Mouse (Mus musculus) forebrain, embryonic 13.5 days (tissue): Measurements from ENCODE around the gene Gm20388. TPM values are rescaled to one million over a fixed set of nuclear protein-coding genes. Genes with fewer than 3 reads are reported as not detected.

Experiments used
- ATAC-seq: fragments of 200-750 bp; cut with Nextera tagmentation; 2 replicates; pipeline ENCODE4 v1.8.0; 2017
- H3K27ac ChIP-seq: fragments of 300-500 bp; sonication (generic); 2 replicates; pipeline ENCODE4 v1.5.1; 2015; ENCODE audit warnings: inconsistent platforms, mild to moderate bottlenecking, moderate library complexity
- H3K27me3 ChIP-seq: fragments of 300-500 bp; sonication (generic); 2 replicates; pipeline ENCODE4 v1.6.1; 2015; ENCODE audit warnings: mild to moderate bottlenecking, inconsistent platforms
- H3K36me3 ChIP-seq: fragments of 300-500 bp; sonication (generic); 2 replicates; pipeline ENCODE4 v1.6.1; 2015; ENCODE audit warnings: mild to moderate bottlenecking, inconsistent platforms; ENCODE audit not compliant: poor library complexity, severe bottlenecking
- H3K4me1 ChIP-seq: fragments of 300-500 bp; sonication (generic); 2 replicates; pipeline ENCODE4 v1.6.1; 2015; ENCODE audit warnings: inconsistent platforms
- H3K4me2 ChIP-seq: fragments of 300-500 bp; sonication (generic); 2 replicates; pipeline ENCODE4 v1.6.1; 2015; ENCODE audit warnings: inconsistent platforms, mild to moderate bottlenecking, moderate library complexity
- H3K4me3 ChIP-seq: fragments of 300-500 bp; sonication (generic); 2 replicates; pipeline ENCODE4 v1.5.1; 2015; ENCODE audit warnings: mild to moderate bottlenecking, inconsistent platforms
- H3K9ac ChIP-seq: fragments of 300-500 bp; sonication (generic); 2 replicates; pipeline ENCODE4 v1.6.1; 2015; ENCODE audit warnings: mild to moderate bottlenecking, inconsistent platforms
- H3K9me3 ChIP-seq: fragments of 300-500 bp; sonication (generic); replicated peaks from 2 replicates; pipeline ENCODE4 v1.6.1; 2016; ENCODE audit warnings: inconsistent platforms
- WGBS: fragments of 180-500 bp; shearing (Covaris S2); methylation state at CpG from one replicate; pipeline ENCODE4 v1.1.7; 2015; 5-methylcytosine and 5-hydroxymethylcytosine counted together
- polyA plus RNA-seq: library from polyadenylated mRNA; unstranded; fragments of >200 nt; fragmentation: Nextera tagmentation; extraction: Ambion mirVana; gene quantifications from 2 replicates; pipeline ENCODE4 v1.2.1, GENCODE M21; 2015

The Gm20388 gene
- polyA plus RNA-seq, 1 experiment from 2014 or later, result 5.6 TPM

DNA sequence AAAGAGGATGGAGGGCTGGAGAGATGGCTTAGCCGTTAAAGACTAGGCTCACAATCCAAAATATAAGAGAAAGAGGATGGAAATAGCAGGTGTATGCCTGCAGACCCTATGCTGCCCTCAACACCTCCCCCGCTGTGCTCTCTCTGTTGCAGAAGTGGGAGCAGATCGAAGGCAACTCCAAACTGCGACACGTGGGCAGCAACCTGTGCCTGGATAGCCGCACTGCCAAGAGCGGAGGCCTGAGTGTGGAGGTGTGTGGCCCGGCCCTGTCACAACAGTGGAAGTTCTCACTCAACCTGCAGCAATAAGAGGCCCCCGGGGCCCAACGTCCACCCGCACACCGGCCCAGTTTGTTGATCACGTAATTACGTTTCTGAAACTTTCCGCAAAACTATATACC is 4432.5 kb downstream of the Gm20388 start:
- H3K4me2 ChIP-seq, result no peak overlapping the region
- H3K27me3 ChIP-seq, result no peaks in the 10 kb centered on the region
- H3K36me3 ChIP-seq, result peaks cover 70% of the 10 kb centered on the region
- 92% methylated on average over 15 of the region's 15 CpGs for WGBS
- H3K9ac ChIP-seq, result no peak overlapping the region
- H3K4me1 ChIP-seq, result no peaks in the 10 kb centered on the region
- ATAC-seq, result no peak
- no peaks in the 10 kb centered on the region for H3K9me3 ChIP-seq
- no peak overlapping the region for H3K27ac ChIP-seq
- H3K4me3 ChIP-seq, result no peak overlapping the region

DNA sequence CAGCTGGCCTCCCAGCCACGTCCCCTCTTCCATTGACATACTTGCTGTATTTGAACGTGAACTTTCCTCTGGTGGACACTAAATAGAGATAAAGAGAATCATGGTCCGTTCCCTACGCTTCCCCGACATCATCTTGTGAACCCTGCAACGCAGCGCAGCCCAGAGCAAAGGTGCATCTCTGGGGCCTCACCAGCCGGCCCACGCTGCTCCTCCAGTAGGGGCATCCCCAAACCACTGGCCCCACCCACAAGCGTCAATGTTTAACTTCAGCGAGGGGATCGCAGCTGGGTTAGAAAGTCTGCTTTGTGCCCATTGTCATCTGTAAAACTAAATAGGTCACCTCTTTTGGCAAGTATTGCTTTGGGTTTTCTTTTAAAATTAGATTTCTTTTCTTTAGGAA is 4433.4 kb downstream of the Gm20388 start:
- H3K4me2 ChIP-seq, result no peak overlapping the region
- WGBS, result 92% methylated on average over 12 of the region's 12 CpGs
- no peaks in the 10 kb centered on the region for H3K27me3 ChIP-seq
- peaks cover 62% of the 10 kb centered on the region for H3K36me3 ChIP-seq
- H3K9ac ChIP-seq, result no peak overlapping the region
- no peak overlapping the region for H3K4me3 ChIP-seq
- no peaks in the 10 kb centered on the region for H3K9me3 ChIP-seq
- no peak for ATAC-seq
- H3K27ac ChIP-seq, result no peak overlapping the region
- no peaks in the 10 kb centered on the region for H3K4me1 ChIP-seq

DNA sequence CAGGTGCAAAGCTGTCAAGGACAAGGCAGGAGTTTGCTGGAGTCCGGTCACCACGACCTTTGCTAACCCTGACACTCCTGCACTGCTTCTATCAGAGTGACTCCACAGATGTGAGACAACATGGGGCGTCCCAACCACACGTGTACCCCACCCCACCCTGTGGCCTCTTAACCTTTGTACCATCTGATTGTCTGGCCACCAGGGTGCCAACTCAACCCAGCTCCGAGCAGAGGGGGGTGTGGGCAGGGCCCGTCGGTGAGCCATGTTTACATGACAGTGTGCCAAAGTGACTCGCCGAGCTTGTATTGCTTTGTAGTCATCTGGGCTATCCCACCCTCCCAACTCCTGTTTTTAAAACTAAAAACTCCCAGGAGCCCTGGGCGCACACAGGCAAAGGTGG is 4434.5 kb downstream of the Gm20388 start:
- no peak overlapping the region for H3K4me2 ChIP-seq
- peaks cover 52% of the 10 kb centered on the region for H3K36me3 ChIP-seq
- no peak for ATAC-seq
- no peaks in the 10 kb centered on the region for H3K4me1 ChIP-seq
- H3K9me3 ChIP-seq, result no peaks in the 10 kb centered on the region
- no peak overlapping the region for H3K9ac ChIP-seq
- no peak overlapping the region for H3K4me3 ChIP-seq
- WGBS, result 89% methylated on average over 10 of the region's 10 CpGs
- H3K27ac ChIP-seq, result no peak overlapping the region
- no peaks in the 10 kb centered on the region for H3K27me3 ChIP-seq

DNA sequence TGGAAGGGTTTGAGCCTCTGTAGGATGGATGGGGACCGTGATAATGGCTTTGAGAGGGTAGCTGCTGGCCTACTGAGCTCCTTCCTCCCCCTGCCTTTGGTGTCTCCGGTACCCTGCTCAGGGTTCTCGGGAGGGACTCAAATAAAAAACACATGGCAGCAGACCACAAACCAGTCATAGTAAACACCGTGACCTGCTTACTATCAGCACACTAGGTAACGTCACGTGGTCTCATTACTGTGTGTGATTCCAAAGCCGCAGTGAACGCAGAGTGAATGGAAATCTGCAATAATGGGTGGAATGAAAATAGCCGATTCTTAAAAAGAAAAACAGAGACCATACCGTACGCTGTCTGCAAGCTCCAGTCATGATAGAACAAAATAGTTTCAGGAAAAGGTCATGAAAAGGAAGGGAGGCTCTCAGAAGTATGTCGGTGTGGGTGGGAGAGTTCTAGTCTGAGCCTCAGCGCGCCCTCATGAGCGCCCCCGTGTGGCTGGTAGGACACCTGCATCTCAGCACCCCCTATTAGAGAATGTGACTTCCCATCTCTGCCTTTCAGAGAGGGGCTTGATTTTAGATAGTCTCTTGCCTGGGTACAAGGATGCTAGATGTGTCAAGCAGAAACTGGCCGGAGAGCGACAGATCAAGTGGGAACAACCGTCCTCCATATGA is 4436.3 kb downstream of the Gm20388 start:
- 49% methylated on average over 19 of the region's 19 CpGs for WGBS
- no peaks in the 10 kb centered on the region for H3K9me3 ChIP-seq
- no peak overlapping the region for H3K27ac ChIP-seq
- H3K4me2 ChIP-seq, result no peak overlapping the region
- ATAC-seq, result peak; percentile 55; the same call in 1 of the 2 replicates
- no peaks in the 10 kb centered on the region for H3K27me3 ChIP-seq
- no peak overlapping the region for H3K4me3 ChIP-seq
- no peak overlapping the region for H3K9ac ChIP-seq
- H3K4me1 ChIP-seq, result no peaks in the 10 kb centered on the region
- peaks cover 40% of the 10 kb centered on the region for H3K36me3 ChIP-seq

DNA sequence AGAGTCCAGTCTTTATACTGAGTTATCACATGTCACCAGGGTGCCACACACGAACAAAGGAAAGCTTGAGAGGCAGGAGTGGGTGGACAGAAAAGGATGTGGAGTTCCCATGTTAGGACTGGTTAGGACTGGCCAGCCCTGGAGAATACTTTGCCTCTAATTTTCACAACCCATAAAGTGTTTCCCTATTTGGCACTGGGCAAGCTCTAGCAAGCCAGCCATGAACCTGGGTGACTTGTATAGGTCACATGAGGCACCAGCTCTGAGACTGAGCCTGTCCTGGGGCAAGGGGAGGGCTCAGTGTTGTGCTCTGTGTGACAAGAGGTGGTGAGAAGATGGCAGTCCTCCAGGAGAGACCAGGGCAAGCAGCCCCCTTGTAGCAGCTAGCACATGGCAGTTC is 4437.4 kb downstream of the Gm20388 start:
- H3K27me3 ChIP-seq, result no peaks in the 10 kb centered on the region
- H3K9ac ChIP-seq, result no peak overlapping the region
- H3K4me3 ChIP-seq, result no peak overlapping the region
- no peaks in the 10 kb centered on the region for H3K9me3 ChIP-seq
- ATAC-seq, result no peak
- H3K4me2 ChIP-seq, result no peak overlapping the region
- no peaks in the 10 kb centered on the region for H3K4me1 ChIP-seq
- 52% methylated on average over 1 of the region's 1 CpGs for WGBS
- H3K27ac ChIP-seq, result no peak overlapping the region
- peaks cover 29% of the 10 kb centered on the region for H3K36me3 ChIP-seq

DNA sequence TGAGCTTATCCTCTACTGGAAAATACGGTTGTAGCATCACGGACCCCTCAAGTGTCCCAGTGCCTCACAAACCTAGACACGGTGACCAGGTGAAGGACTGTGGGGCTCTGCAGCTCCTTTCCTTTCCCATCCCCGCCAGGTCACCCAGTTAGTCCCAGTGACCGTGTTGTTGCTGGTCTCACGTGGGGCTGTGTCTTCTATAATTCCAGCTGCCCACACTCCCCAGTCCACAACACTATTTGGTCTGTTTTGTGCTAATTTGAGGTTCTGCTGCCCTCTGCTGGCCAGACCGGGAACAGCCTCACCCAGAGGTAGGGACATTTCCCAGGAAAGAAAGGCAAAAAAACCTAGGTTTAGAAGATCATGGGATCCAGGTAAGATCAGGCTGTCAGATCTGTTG is 4439.0 kb downstream of the Gm20388 start:
- H3K27me3 ChIP-seq, result no peaks in the 10 kb centered on the region
- no peaks in the 10 kb centered on the region for H3K4me1 ChIP-seq
- H3K27ac ChIP-seq, result no peak overlapping the region
- H3K9me3 ChIP-seq, result no peaks in the 10 kb centered on the region
- no peak overlapping the region for H3K4me2 ChIP-seq
- peak; percentile 54 for ATAC-seq
- H3K36me3 ChIP-seq, result peaks cover 13% of the 10 kb centered on the region
- H3K4me3 ChIP-seq, result no peak overlapping the region
- WGBS, result 36% methylated on average over 7 of the region's 7 CpGs
- H3K9ac ChIP-seq, result no peak overlapping the region

DNA sequence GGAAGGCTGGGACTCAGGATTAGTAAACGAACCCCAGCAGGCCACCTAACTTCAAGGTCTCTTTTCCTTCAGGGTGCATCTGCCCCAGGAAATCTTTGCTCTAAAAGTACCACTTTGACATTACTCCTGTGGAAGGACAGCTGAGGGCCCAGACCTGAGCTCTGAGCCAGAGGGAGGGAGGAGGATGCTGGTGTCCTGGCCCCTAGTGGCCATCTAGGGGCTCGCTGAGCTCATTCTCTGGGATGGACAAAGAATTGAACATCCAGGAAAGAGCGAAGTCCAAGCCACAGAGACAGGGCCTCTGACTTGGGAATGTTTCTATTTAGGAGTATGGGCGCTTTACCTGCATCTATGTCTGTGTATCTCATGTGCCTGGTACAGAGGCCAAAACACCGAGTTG is 4441.0 kb downstream of the Gm20388 start:
- Histone ChIP-seq H3K36me3 (no peaks in the 10 kb centered on the region), H3K27ac (no peak overlapping the region), H3K4me1 (no peaks in the 10 kb centered on the region), H3K4me3 (no peak overlapping the region), H3K27me3 (no peaks in the 10 kb centered on the region), H3K9ac (no peak overlapping the region), H3K4me2 (no peak overlapping the region), H3K9me3 (no peaks in the 10 kb centered on the region)
- ATAC-seq, result no peak
- WGBS, result 62% methylated on average over 5 of the region's 5 CpGs

DNA sequence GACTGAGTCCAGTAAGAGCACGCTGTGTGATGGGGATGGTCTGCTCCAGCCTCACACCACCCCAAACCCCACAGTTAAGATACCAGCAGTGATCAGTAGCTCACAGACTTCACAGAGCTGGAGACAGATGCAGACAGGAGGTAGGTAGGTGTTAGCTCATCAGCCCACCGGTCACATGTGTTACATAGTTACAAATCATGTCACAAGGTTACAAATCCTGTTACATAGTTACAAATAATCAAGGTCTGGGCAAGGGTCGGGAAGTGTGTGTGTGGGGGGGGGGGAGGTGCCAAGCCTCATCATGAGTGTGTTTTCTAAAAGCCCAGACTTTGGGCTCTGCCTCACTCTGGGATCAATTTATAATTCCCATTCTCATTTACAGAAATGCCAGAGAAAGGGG is 4450.3 kb downstream of the Gm20388 start:
- Histone ChIP-seq H3K9ac (no peak overlapping the region), H3K4me2 (no peak overlapping the region), H3K27ac (no peak overlapping the region), H3K4me3 (no peak overlapping the region), H3K27me3 (no peaks in the 10 kb centered on the region), H3K9me3 (no peaks in the 10 kb centered on the region), H3K4me1 (no peaks in the 10 kb centered on the region), H3K36me3 (no peaks in the 10 kb centered on the region)
- no peak for ATAC-seq
- 79% methylated on average over 3 of the region's 3 CpGs for WGBS

DNA sequence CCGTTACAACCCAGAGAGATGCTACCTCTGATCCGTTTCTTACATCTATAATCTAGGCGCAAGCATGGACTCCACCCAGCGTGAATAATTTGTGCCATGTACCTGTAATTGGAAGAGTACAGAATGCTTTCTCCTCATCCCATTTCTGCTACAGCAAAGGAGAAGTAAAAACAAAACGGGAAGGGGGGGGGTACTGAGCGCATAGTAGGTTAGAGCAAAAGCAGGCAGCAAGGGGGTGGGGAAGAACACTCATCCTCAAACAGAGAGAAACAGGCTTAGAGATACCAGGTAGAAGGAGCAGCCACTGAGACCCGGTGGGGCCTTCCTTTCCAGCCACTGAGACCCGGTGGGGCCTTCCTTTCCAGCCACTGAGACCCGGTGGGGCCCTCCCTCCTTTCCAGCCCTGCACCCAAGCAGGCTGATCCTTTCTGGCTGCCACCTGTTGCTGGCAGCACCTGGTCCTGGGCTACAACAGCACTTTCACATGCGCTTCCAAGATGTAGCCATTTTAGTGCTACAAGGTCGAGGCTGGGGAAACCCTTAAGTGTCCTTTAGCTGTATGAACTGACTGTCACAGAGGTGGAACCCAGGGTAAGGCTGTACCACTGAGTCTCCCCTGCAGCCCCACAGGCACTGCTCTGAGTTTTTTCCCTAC is 4451.3 kb downstream of the Gm20388 start:
- Histone ChIP-seq H3K27ac (no peak overlapping the region), H3K4me3 (no peak overlapping the region), H3K4me2 (no peak overlapping the region), H3K9ac (no peak overlapping the region), H3K9me3 (no peaks in the 10 kb centered on the region), H3K36me3 (no peaks in the 10 kb centered on the region), H3K4me1 (no peaks in the 10 kb centered on the region), H3K27me3 (no peaks in the 10 kb centered on the region)
- WGBS, result 86% methylated on average over 11 of the region's 11 CpGs
- no peak for ATAC-seq

DNA sequence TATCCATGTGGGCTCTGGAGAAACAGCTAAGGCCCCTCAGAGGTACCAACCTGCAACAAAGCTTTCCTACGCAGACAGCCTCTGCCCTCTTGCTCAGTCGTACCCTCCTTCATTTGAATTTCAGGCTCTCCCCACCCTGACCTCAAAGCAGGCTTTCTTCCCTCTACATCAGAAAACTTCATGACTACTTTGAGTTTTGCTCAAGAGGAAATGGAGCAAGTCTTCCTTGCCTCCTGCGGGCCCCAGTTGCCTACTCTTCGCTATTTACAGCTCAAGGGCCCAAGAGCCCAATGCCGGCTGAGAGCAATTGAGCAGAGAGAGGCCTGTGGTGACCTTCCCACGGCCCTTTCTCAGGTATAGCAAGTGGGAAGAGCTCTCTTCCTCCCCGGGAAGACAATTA is 4451.9 kb downstream of the Gm20388 start:
- H3K4me2 ChIP-seq, result no peak overlapping the region
- no peak overlapping the region for H3K4me3 ChIP-seq
- H3K9me3 ChIP-seq, result no peaks in the 10 kb centered on the region
- H3K27me3 ChIP-seq, result no peaks in the 10 kb centered on the region
- ATAC-seq, result no peak
- no peak overlapping the region for H3K27ac ChIP-seq
- H3K36me3 ChIP-seq, result no peaks in the 10 kb centered on the region
- H3K9ac ChIP-seq, result no peak overlapping the region
- 89% methylated on average over 7 of the region's 7 CpGs for WGBS
- H3K4me1 ChIP-seq, result no peaks in the 10 kb centered on the region

DNA sequence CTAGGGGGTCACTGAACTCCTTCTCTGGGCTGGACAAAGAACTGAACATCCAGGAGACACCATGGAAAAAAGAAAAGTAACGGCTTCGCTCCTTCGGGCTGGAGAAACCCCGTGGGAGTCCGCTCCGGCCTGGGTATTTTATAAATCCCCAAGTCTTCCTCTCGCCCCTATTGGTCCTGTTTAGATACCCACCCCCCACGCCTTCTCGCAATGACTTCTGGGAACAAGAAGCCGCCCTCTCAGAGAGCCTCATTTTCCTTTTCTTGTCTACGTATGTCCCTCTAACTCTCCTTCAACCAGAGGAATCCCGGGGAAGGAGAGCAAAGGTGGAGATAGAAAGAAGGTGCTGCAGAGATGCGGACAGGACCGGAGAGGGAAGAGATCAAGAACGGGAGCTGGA is 4452.7 kb downstream of the Gm20388 start:
- H3K36me3 ChIP-seq, result no peaks in the 10 kb centered on the region
- no peak for ATAC-seq
- no peak overlapping the region for H3K27ac ChIP-seq
- no peak overlapping the region for H3K4me3 ChIP-seq
- no peak overlapping the region for H3K4me2 ChIP-seq
- H3K27me3 ChIP-seq, result no peaks in the 10 kb centered on the region
- no peaks in the 10 kb centered on the region for H3K4me1 ChIP-seq
- no peaks in the 10 kb centered on the region for H3K9me3 ChIP-seq
- no peak overlapping the region for H3K9ac ChIP-seq
- WGBS, result 93% methylated on average over 15 of the region's 15 CpGs

DNA sequence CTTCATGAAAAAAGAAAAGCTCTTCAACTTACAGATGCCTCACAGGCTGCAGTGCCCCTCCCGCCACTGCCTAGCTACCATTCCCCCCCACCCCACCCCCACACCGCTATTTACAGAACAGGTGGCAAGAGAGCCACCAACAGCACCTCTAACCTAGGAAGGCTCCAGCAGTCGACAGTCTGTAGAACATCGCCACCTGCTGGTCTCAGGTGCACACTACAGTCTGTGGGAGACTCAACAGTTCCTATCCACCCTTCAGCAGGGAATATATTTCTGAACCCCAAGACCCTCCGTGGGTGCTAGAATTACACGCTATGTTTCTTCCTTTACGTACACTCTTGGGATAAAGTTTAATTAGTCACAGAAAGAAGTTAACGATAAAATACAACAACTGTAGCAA is 4457.6 kb downstream of the Gm20388 start:
- Histone ChIP-seq H3K9ac (no peak overlapping the region), H3K27me3 (no peaks in the 10 kb centered on the region), H3K4me3 (no peak overlapping the region), H3K36me3 (peaks cover 4% of the 10 kb centered on the region; the same call in 1 of the 2 replicates), H3K4me2 (no peak overlapping the region), H3K27ac (no peak overlapping the region), H3K9me3 (no peaks in the 10 kb centered on the region), H3K4me1 (no peaks in the 10 kb centered on the region)
- WGBS, result 20% methylated on average over 8 of the region's 8 CpGs
- no peak for ATAC-seq
